9 mouse cellular contexts compared by ENCODE assay signal in the genomic region with DNA sequence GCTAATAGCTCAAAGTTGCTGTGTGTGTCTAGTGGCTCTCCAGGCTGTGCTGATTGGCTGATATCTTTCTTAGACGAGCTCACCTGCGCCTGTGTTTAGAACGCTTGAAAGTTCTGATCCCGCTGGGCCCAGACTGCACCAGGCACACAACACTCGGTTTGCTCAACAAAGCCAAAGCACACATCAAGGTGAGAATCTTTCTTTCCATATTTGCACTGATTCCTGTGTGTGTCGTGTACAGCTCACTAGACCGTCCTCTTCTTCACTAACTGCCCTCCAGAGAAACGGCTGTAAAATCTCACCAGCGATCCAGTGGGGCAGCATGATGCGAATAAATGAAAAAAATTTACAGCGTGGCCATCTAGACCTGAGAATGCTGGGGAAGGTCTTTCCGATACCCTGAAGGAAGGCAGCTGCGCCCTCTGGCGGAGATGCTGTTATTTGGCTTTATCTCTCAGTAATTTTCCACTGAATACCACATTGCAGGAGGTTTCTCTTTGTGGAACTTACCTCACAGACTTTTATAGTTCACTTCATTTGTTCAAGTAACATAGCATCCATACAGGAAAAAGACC. TPM values are rescaled to one million over a fixed set of nuclear protein-coding genes. Genes with fewer than 3 reads are reported as not detected.
DNase-seq lines count a peak whose midpoint lies in the region; ATAC-seq and TF ChIP-seq lines count a peak whose summit lies in the region.
"Had no signal": no experiment of that assay in that cellular context is flagged by ENCODE, and none has a peak within 500 bp of the region (broad histone marks: within the 10 kb centered on the region; RNA-seq: fewer than 3 reads in every experiment).

No protein-coding gene starts in this region.

- no peaks in the 10 kb centered on the region for H3K27me3 ChIP-seq in forebrain, embryonic 15.5 days
- no peaks in the 10 kb centered on the region for H3K27me3 ChIP-seq in liver, postnatal 0 days (ENCODE audit: insufficient read depth, low read length)
- no peaks in the 10 kb centered on the region for H3K27me3 ChIP-seq in neural tube, embryonic 15.5 days (replicated peaks)
- H3K27me3 ChIP-seq: megakaryocyte, embryonic 14.5 days had no signal

- no peaks in the 10 kb centered on the region for H3K9me3 ChIP-seq in forebrain, embryonic 15.5 days
- no peaks in the 10 kb centered on the region for H3K9me3 ChIP-seq in liver, postnatal 0 days (ENCODE audit: low read length)
- no peaks in the 10 kb centered on the region for H3K9me3 ChIP-seq in neural tube, embryonic 15.5 days (replicated peaks)
- H3K9me3 ChIP-seq: megakaryocyte, embryonic 14.5 days had no signal

- H3K27ac ChIP-seq in forebrain, embryonic 15.5 days (replicated peaks), result no peak overlapping the region
- no peak overlapping the region for H3K27ac ChIP-seq in liver, postnatal 0 days (ENCODE audit: low read depth)
- no peak overlapping the region for H3K27ac ChIP-seq in neural tube, embryonic 15.5 days (replicated peaks)

- H3K4me2 ChIP-seq in forebrain, embryonic 15.5 days (replicated peaks), result no peak overlapping the region
- peak overlapping the region; percentile 42; the same call in 1 of the 2 replicates for H3K4me2 ChIP-seq in liver, postnatal 0 days (ENCODE audit: low read depth, low read length)
- peak overlapping the region; percentile 15; the same call in 1 of the 2 replicates for H3K4me2 ChIP-seq in neural tube, embryonic 15.5 days

- peak; percentile 78 for DNase-seq in MN1 (ENCODE audit: low spot score)
- DNase-seq in cerebellum, adult 11-12 months, result peak; percentile 81
- DNase-seq in heart, postnatal 25 days (ENCODE audit: low spot score), result peak; percentile 35
- peak; percentile 78 to 93 for DNase-seq in layer of hippocampus, adult 18-20 months (ENCODE audit: low spot score in 2 of 2)
- DNase-seq in liver, postnatal 0 days, result peak; percentile 82
- peak; percentile 48 to 84 for DNase-seq in thymus, postnatal 10 days (ENCODE audit: low spot score in 2 of 2)

- peaks cover 14% of the 10 kb centered on the region for H3K4me1 ChIP-seq in forebrain, embryonic 15.5 days
- peaks cover 4% of the 10 kb centered on the region; the same call in 1 of the 2 replicates for H3K4me1 ChIP-seq in liver, postnatal 0 days (ENCODE audit: insufficient read depth)
- peaks cover 28% of the 10 kb centered on the region for H3K4me1 ChIP-seq in neural tube, embryonic 15.5 days

- intact Hi-C loops in heart, postnatal 25 days (cut with DNase I), result loop anchor here (1.0 to 10.0 kb wide), 5 partner anchors 39 to 362 kb away; a partner anchor contains a TSS

- TF ChIP-seq CTCF in liver, postnatal 0 days (IDR thresholded peaks at IDR 0.05; ENCODE audit: low read depth), result peak; percentile 92

- H3K36me3 ChIP-seq in forebrain, embryonic 15.5 days, result peaks cover 39% of the 10 kb centered on the region
- peaks cover 34% of the 10 kb centered on the region for H3K36me3 ChIP-seq in liver, postnatal 0 days (replicated peaks; ENCODE audit: insufficient read depth, low read length)
- peaks cover 12% of the 10 kb centered on the region; the same call in 1 of the 2 replicates for H3K36me3 ChIP-seq in neural tube, embryonic 15.5 days

- H3K4me3 ChIP-seq in forebrain, embryonic 15.5 days, result no peak overlapping the region
- H3K4me3 ChIP-seq in liver, postnatal 0 days (ENCODE audit: low read depth, low read length), result no peak overlapping the region
- H3K4me3 ChIP-seq in neural tube, embryonic 15.5 days (replicated peaks), result no peak overlapping the region
- H3K4me3 ChIP-seq: megakaryocyte, embryonic 14.5 days had no signal

- H3K9ac ChIP-seq in forebrain, embryonic 15.5 days (replicated peaks), result no peak overlapping the region
- H3K9ac ChIP-seq in liver, postnatal 0 days (replicated peaks), result 0 out of 2 replicates have a peak overlapping the region, but pooled peaks have one; percentile 21
- no peak overlapping the region for H3K9ac ChIP-seq in neural tube, embryonic 15.5 days (replicated peaks)

- peak; percentile 59 for ATAC-seq in forebrain, embryonic 15.5 days (replicated peaks)
- peak; percentile 60 for ATAC-seq in liver, postnatal 0 days
- ATAC-seq in neural tube, embryonic 15.5 days (ENCODE audit: low FRiP score), result peak; percentile 53; the same call in 1 of the 2 replicates

- WGBS in forebrain, embryonic 15.5 days, result 33% methylated on average over 14 of the region's 14 CpGs
- 37% methylated on average over 14 of the region's 14 CpGs for WGBS in liver, postnatal 0 days (ENCODE audit: insufficient replicate concordance)
- 23% methylated on average over 14 of the region's 14 CpGs for WGBS in neural tube, embryonic 15.5 days

- no peak for TF ChIP-seq EP300 in liver, postnatal 0 days (IDR thresholded peaks at IDR 0.05; ENCODE audit: low read depth)

RNA-seq across cellular contexts. Expression of a gene that starts 2.0 kb away (rescaled TPM):
- polyA plus RNA-seq in forebrain, embryonic 15.5 days (2015; fragmentation: Nextera tagmentation; extraction: Ambion mirVana), result not detected in 2 replicates
- total RNA-seq in heart, postnatal 25 days (2021), result not detected
- not detected for total RNA-seq in layer of hippocampus, adult 18-20 months (2021)
- polyA plus RNA-seq in liver, postnatal 0 days (2015; fragmentation: Nextera tagmentation; extraction: Ambion mirVana), result not detected in 2 replicates
- not detected in 2 replicates for polyA plus RNA-seq in neural tube, embryonic 15.5 days (2015; fragmentation: Nextera tagmentation; extraction: Ambion mirVana)

RNA-seq across cellular contexts. Expression of a gene that starts 20.8 kb away (rescaled TPM):
- 41.0 and 42.3 TPM in 2 replicates for polyA plus RNA-seq in forebrain, embryonic 15.5 days (2015; fragmentation: Nextera tagmentation; extraction: Ambion mirVana)
- total RNA-seq in heart, postnatal 25 days (2021), result 10 to 100 TPM; 28.8 to 33.2 TPM
- 10 to 100 TPM; 41.4 to 42.4 TPM for total RNA-seq in layer of hippocampus, adult 18-20 months (2021)
- polyA plus RNA-seq in liver, postnatal 0 days (2015; fragmentation: Nextera tagmentation; extraction: Ambion mirVana), result 18.9 and 21.7 TPM in 2 replicates
- 29.3 and 31.6 TPM in 2 replicates for polyA plus RNA-seq in neural tube, embryonic 15.5 days (2015; fragmentation: Nextera tagmentation; extraction: Ambion mirVana)

RNA-seq across cellular contexts. Expression of a gene that starts 59.2 kb away (rescaled TPM):
- 62.0 and 68.4 TPM in 2 replicates for polyA plus RNA-seq in forebrain, embryonic 15.5 days (2015; fragmentation: Nextera tagmentation; extraction: Ambion mirVana)
- total RNA-seq in heart, postnatal 25 days (2021), result 10 to 100 TPM; 41.8 to 44.4 TPM
- 10 to 100 TPM; 66.9 to 77.8 TPM for total RNA-seq in layer of hippocampus, adult 18-20 months (2021)
- 24.4 and 24.5 TPM in 2 replicates for polyA plus RNA-seq in liver, postnatal 0 days (2015; fragmentation: Nextera tagmentation; extraction: Ambion mirVana)
- 40.0 and 40.8 TPM in 2 replicates for polyA plus RNA-seq in neural tube, embryonic 15.5 days (2015; fragmentation: Nextera tagmentation; extraction: Ambion mirVana)

Comparison
In these comparisons a context has a peak if more than half of its experiments do, and no peak if none do; other contexts are left out.
1. DNase-seq: peak in every context shown above with its lines; median percentile 86 in layer of hippocampus, adult 18-20 months; 82 in liver, postnatal 0 days; 81 in cerebellum, adult 11-12 months; 78 in MN1; 66 in thymus, postnatal 10 days; 35 in heart, postnatal 25 days.